Mouse (Mus musculus) ES-E14 (cell line): ENCODE data around the gene Tgds.

ENCODE experiments used
- CHD2 ChIP-seq: IDR thresholded peaks from 2 replicates; pipeline ENCODE4 v1.6.1; 2014; ENCODE audit warnings: mild to moderate bottlenecking, low read depth, low read length, inconsistent platforms
- HCFC1 ChIP-seq: IDR thresholded peaks from 2 replicates; pipeline ENCODE4 v1.6.1; 2012; ENCODE audit warnings: low read length, inconsistent platforms, borderline replicate concordance; ENCODE audit not compliant: insufficient read depth
- MAFK ChIP-seq: IDR thresholded peaks from 2 replicates; pipeline ENCODE4 v1.6.1; 2014; ENCODE audit warnings: mild to moderate bottlenecking, low read depth, low read length, inconsistent platforms; ENCODE audit not compliant: insufficient read depth
- ZNF384 ChIP-seq: IDR thresholded peaks from 2 replicates; pipeline ENCODE4 v1.6.1; 2012; ENCODE audit warnings: low read depth, low read length, inconsistent platforms

GRCm38 (mm10) chr14:118175071-118175693 is 42.6 kb upstream of the Tgds start:
- TF ChIP-seq MAFK (no peak), ZNF384 (no peak), CHD2 (no peak), HCFC1 (no peak)
